Mouse (Mus musculus) ovary, adult 18-20 months (tissue): ENCODE data around the gene Snx9.

Experiments used
- DNase-seq: peaks from one replicate; pipeline ENCODE4 v3.0.0; 2022; ENCODE audit warnings: low spot score, mixed read lengths

Gene Snx9

GRCm38 (mm10) chr17:5806823-5807222, 34.3 kb upstream of the Snx9 start:
- no peak for DNase-seq

GRCm38 (mm10) chr17:5807847-5808386, 33.2 kb upstream of the Snx9 start:
- no peak for DNase-seq

GRCm38 (mm10) chr17:5813863-5814640, 27.1 kb upstream of the Snx9 start:
- peak; percentile 21 for DNase-seq

GRCm38 (mm10) chr17:5814641-5814920, 26.5 kb upstream of the Snx9 start:
- DNase-seq: no peak

- DNase-seq: no peak
Measured at GRCm38 (mm10) chr17:5817871-5818270, 23.3 kb upstream of the Snx9 start.

- no peak for DNase-seq
Measured at GRCm38 (mm10) chr17:5819105-5819504, 22.0 kb upstream of the Snx9 start.

- DNase-seq: no peak
Measured at GRCm38 (mm10) chr17:5819799-5820201, 21.3 kb upstream of the Snx9 start.

- DNase-seq: no peak
Measured at GRCm38 (mm10) chr17:5822541-5822940, 18.6 kb upstream of the Snx9 start.

GRCm38 (mm10) chr17:5823032-5823431, 18.1 kb upstream of the Snx9 start:
- DNase-seq: no peak

GRCm38 (mm10) chr17:5827836-5828582, 13.1 kb upstream of the Snx9 start:
- DNase-seq: no peak

- DNase-seq: no peak
Measured at GRCm38 (mm10) chr17:5828583-5828836, 12.6 kb upstream of the Snx9 start.

- DNase-seq: no peak
Measured at GRCm38 (mm10) chr17:5828944-5829343, 12.2 kb upstream of the Snx9 start.

GRCm38 (mm10) chr17:5829930-5830329, 11.2 kb upstream of the Snx9 start:
- DNase-seq: no peak

- no peak for DNase-seq
Measured at GRCm38 (mm10) chr17:5830382-5830781, 10.7 kb upstream of the Snx9 start.

- DNase-seq: no peak
Measured at GRCm38 (mm10) chr17:5830832-5831231, 10.3 kb upstream of the Snx9 start.

- no peak for DNase-seq
Measured at GRCm38 (mm10) chr17:5831257-5831806, 9.8 kb upstream of the Snx9 start.

GRCm38 (mm10) chr17:5834166-5834565, 7.0 kb upstream of the Snx9 start:
- DNase-seq: no peak

- no peak for DNase-seq
Measured at GRCm38 (mm10) chr17:5834798-5835328, 6.3 kb upstream of the Snx9 start.

GRCm38 (mm10) chr17:5839549-5840240, 1.4 kb upstream of the Snx9 start:
- DNase-seq: no peak

GRCm38 (mm10) chr17:5840550-5841127, 490 bp upstream of the Snx9 start:
- DNase-seq: no peak

GRCm38 (mm10) chr17:5841943-5842273, 779 bp downstream of the Snx9 start:
- DNase-seq: no peak

GRCm38 (mm10) chr17:5842988-5843640, 2.0 kb downstream of the Snx9 start:
- no peak for DNase-seq
